Mouse (Mus musculus) cortical plate, adult 2 months (tissue): ENCODE measurements around the gene Aif1l. TPM values are rescaled to one million over a fixed set of nuclear protein-coding genes. Genes with fewer than 3 reads are reported as not detected.

Source experiments
- H3K27ac ChIP-seq: fragments of 200-500 bp; 2 replicates; pipeline ENCODE4 v1.5.1; 2012; ENCODE audit warnings: low read length, control low read depth, inconsistent platforms; ENCODE audit not compliant: insufficient read depth
- H3K4me1 ChIP-seq: fragments of 200-500 bp; 2 replicates; pipeline ENCODE4 v1.6.1; 2011; ENCODE audit warnings: low read length; ENCODE audit not compliant: control insufficient read depth, insufficient read depth
- H3K4me3 ChIP-seq: fragments of 200-500 bp; 2 replicates; pipeline ENCODE4 v1.5.1; 2011; ENCODE audit warnings: mild to moderate bottlenecking, low read length, control low read depth; ENCODE audit not compliant: insufficient read depth
- CTCF ChIP-seq: fragments of 200-500 bp; IDR thresholded peaks from 2 replicates; pipeline ENCODE4 v1.5.1; 2011; ENCODE audit warnings: mild to moderate bottlenecking, control low read depth, low read length; ENCODE audit not compliant: insufficient read depth; ENCODE audit errors: extremely low read depth
- POLR2A ChIP-seq: fragments of 200-500 bp; IDR thresholded peaks from 2 replicates; pipeline ENCODE4 v1.6.1; 2011; ENCODE audit warnings: mild to moderate bottlenecking, low read length, control low read depth; ENCODE audit not compliant: insufficient read depth; ENCODE audit errors: extremely low read depth
- polyA plus RNA-seq: library from polyadenylated mRNA; depleted of rRNA; stranded (reverse); fragments of >200 nt; gene quantifications from 2 replicates; pipeline ENCODE4 v1.2.3, GENCODE M21; 2012; rRNA removed

The Aif1l gene
- polyA plus RNA-seq, 1 experiment, result 10.1 TPM

- Histone ChIP-seq H3K27ac (no peak overlapping the region), H3K4me1 (peaks cover 1% of the 10 kb centered on the region; the same call in 1 of the 2 replicates), H3K4me3 (no peak overlapping the region)
- no peak for TF ChIP-seq POLR2A
- TF ChIP-seq CTCF, result no peak
Observed at GRCm38 (mm10) chr2:31990961-31991360, 41.0 kb downstream of the Aif1l start.

- no peak overlapping the region for H3K27ac ChIP-seq
- no peak overlapping the region for H3K4me3 ChIP-seq
- TF ChIP-seq CTCF (no peak), POLR2A (no peak)
- H3K4me1 ChIP-seq, result peaks cover 3% of the 10 kb centered on the region; the same call in 1 of the 2 replicates
Observed at GRCm38 (mm10) chr2:31994896-31995295, 45.0 kb downstream of the Aif1l start.

GRCm38 (mm10) chr2:31996060-31996459 lies 46.1 kb downstream of the Aif1l start:
- Histone ChIP-seq H3K4me3 (no peak overlapping the region), H3K27ac (no peak overlapping the region), H3K4me1 (peaks cover 3% of the 10 kb centered on the region; the same call in 1 of the 2 replicates)
- TF ChIP-seq CTCF (no peak), POLR2A (no peak)

DNA sequence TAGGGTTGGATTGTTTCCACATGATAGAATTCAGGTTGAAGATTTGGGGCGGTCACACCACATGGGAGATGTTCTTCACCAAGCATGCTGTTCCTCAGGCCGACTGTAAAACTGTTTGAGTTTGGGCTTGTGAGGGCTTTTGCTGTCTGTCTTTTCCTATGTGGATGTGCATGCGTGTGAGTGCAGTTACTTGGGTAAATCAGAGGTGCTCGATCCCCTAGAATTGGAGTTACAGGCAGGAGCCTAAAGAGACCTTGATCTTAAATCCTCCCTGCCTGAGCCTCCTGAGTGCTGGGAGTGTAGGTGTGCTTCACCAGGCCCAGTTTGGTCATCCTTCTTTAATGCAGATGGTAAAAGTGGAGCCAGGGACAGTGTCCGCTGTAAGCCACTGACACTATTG lies 47.6 kb downstream of the Aif1l start:
- no peak for TF ChIP-seq CTCF
- no peak for TF ChIP-seq POLR2A
- no peak overlapping the region for H3K27ac ChIP-seq
- H3K4me3 ChIP-seq, result no peak overlapping the region
- peaks cover 3% of the 10 kb centered on the region; the same call in 1 of the 2 replicates for H3K4me1 ChIP-seq

GRCm38 (mm10) chr2:31998443-31998842 lies 48.5 kb downstream of the Aif1l start:
- Histone ChIP-seq H3K27ac (no peak overlapping the region), H3K4me3 (no peak overlapping the region), H3K4me1 (peaks cover 3% of the 10 kb centered on the region; the same call in 1 of the 2 replicates)
- TF ChIP-seq POLR2A (no peak), CTCF (no peak)

DNA sequence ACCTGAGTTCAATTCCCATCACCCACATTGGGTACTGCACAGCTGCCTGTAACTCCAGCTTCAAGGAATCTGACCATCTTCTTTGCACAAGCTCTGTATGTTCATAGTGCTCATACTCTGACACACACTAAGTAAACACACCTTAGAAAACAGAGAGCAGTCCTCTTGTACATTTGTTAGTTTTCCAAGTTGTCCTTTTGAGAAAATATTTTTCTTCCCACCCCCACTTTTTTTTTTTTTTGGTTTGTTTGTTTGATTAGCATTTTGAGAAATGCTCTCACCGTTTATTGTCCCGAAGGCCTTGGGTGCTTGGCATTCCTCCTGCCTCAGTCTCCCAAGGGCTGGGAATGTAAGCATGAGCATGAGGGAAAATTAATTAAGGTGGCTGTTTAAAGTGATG lies 58.4 kb downstream of the Aif1l start:
- TF ChIP-seq CTCF, result no peak
- TF ChIP-seq POLR2A, result no peak
- Histone ChIP-seq H3K4me1 (no peaks in the 10 kb centered on the region), H3K27ac (no peak overlapping the region), H3K4me3 (no peak overlapping the region)

GRCm38 (mm10) chr2:32008716-32009115 lies 58.8 kb downstream of the Aif1l start:
- H3K4me3 ChIP-seq, result no peak overlapping the region
- no peak for TF ChIP-seq CTCF
- TF ChIP-seq POLR2A, result no peak

DNA sequence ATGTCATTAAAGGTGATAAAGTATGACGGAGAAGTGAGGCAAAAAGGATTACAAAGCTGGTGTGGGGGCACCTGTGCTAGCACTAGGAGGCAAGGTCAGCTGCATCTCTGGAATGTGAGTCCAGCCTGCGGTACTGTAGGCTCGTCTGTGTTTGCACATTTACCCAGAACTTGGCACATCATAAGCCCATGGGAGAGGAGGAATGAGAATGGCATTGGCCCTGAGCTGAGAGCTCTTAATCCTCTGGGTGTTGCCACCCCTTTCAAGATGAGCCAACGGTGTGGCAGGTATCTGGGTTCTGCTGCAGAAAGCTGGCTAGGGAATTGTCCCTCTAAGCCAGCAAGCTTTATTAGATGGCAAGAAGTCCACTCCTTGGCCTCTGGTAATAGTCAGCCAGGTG lies 69.8 kb downstream of the Aif1l start:
- Histone ChIP-seq H3K27ac (no peak overlapping the region), H3K4me1 (no peaks in the 10 kb centered on the region), H3K4me3 (no peak overlapping the region)
- TF ChIP-seq CTCF (no peak), POLR2A (no peak)

More at GRCm38 (mm10) chr2:32008716-32009115, 58.8 kb downstream of the Aif1l start:
- H3K4me1 ChIP-seq, result no peaks in the 10 kb centered on the region
- no peak overlapping the region for H3K27ac ChIP-seq

DNA sequence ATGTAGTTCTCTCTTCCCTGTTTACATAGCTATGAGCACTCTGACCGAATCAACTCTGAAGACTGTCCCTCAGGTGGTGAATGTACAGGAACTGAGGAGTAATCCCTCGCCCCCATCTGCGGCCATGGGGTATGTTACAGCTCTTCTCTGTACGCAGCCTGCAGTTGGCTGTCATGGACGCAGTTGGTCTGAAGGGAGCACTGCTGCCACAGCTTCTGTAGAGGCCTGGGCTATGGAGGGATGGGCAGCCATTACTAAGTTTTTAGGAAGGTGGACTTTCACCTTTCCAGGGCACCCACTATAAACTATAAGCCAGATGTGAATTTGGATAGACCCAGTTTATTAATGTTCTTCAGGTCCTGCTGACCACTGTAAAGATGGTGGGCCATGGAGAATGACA lies 70.3 kb downstream of the Aif1l start:
- H3K4me3 ChIP-seq, result no peak overlapping the region
- TF ChIP-seq CTCF (no peak), POLR2A (no peak)
- H3K27ac ChIP-seq, result no peak overlapping the region
- H3K4me1 ChIP-seq, result no peaks in the 10 kb centered on the region

Other genes with a start within 250 kb of the Aif1l start
- gene Qrfp, start 139.6 kb upstream of the Aif1l start, polyA plus RNA-seq, result not detected in 2 replicates
- gene Fibcd1, start 104.1 kb upstream of the Aif1l start, polyA plus RNA-seq, result 4.9 and 11.4 TPM in 2 replicates
- gene Lamc3, start 62.8 kb upstream of the Aif1l start, polyA plus RNA-seq, result 3.9 and 4.3 TPM in 2 replicates
- 34.1 and 41.9 TPM in 2 replicates for gene Nup214, start 24.3 kb downstream of the Aif1l start, polyA plus RNA-seq
- 3.2 and 3.7 TPM in 2 replicates for gene Fam78a, start 134.7 kb downstream of the Aif1l start, polyA plus RNA-seq
- 34.5 and 36.4 TPM in 2 replicates for gene Plpp7, start 145.4 kb downstream of the Aif1l start, polyA plus RNA-seq
- gene Prrc2b, start 200.9 kb downstream of the Aif1l start, polyA plus RNA-seq, result 97.6 and 99.1 TPM in 2 replicates